Mouse (Mus musculus): Measurements from ENCODE around the gene March6. TPM values are rescaled to one million over a fixed set of nuclear protein-coding genes. Genes with fewer than 3 reads are reported as not detected.

March6 gene
- total RNA-seq, 2 experiments from 2014 or later = 186 to 194 TPM

GRCm38 (mm10) chr15:31529103-31529502 lies 1.8 kb downstream of the March6 start:
- peak overlapping the region; percentile 74 for H3K4me3 ChIP-seq
- TF ChIP-seq CTCF (conservative IDR thresholded peaks at IDR 0.05) = no peak
- no peak for DNase-seq (ENCODE audit: low spot score in 2 of 2)
- no peak overlapping the region; the same call in 1 of the 2 replicates for H3K27ac ChIP-seq

GRCm38 (mm10) chr15:31528477-31528876 lies 2.4 kb downstream of the March6 start:
- DNase-seq (ENCODE audit: low spot score in 2 of 2) = no peak
- no peak overlapping the region for H3K27ac ChIP-seq
- no peak for TF ChIP-seq CTCF (conservative IDR thresholded peaks at IDR 0.05)
- no peak overlapping the region for H3K4me3 ChIP-seq

- TF ChIP-seq CTCF (conservative IDR thresholded peaks at IDR 0.05) = no peak
- H3K27ac ChIP-seq = no peak overlapping the region
- no peak for DNase-seq (ENCODE audit: low spot score in 2 of 2)
- no peak overlapping the region for H3K4me3 ChIP-seq
Measured at GRCm38 (mm10) chr15:31526463-31526862, 4.4 kb downstream of the March6 start.

GRCm38 (mm10) chr15:31519000-31519399 lies 11.9 kb downstream of the March6 start:
- no peak for TF ChIP-seq CTCF (conservative IDR thresholded peaks at IDR 0.05)
- H3K4me3 ChIP-seq = no peak overlapping the region
- H3K27ac ChIP-seq = no peak overlapping the region
- no peak for DNase-seq (ENCODE audit: low spot score in 2 of 2)

- no peak overlapping the region for H3K27ac ChIP-seq
- H3K4me3 ChIP-seq = no peak overlapping the region
- DNase-seq (ENCODE audit: low spot score in 2 of 2) = no peak
- no peak for TF ChIP-seq CTCF (conservative IDR thresholded peaks at IDR 0.05)
Measured at GRCm38 (mm10) chr15:31518371-31518770, 12.5 kb downstream of the March6 start.

GRCm38 (mm10) chr15:31517186-31517585 lies 13.7 kb downstream of the March6 start:
- peak; percentile 60 for TF ChIP-seq CTCF (conservative IDR thresholded peaks at IDR 0.05)
- Histone ChIP-seq H3K27ac (no peak overlapping the region), H3K4me3 (no peak overlapping the region)
- no peak for DNase-seq (ENCODE audit: low spot score in 2 of 2)

- no peak for DNase-seq (ENCODE audit: low spot score in 2 of 2)
- H3K4me3 ChIP-seq = no peak overlapping the region
- no peak for TF ChIP-seq CTCF (conservative IDR thresholded peaks at IDR 0.05)
- no peak overlapping the region for H3K27ac ChIP-seq
Measured at GRCm38 (mm10) chr15:31511795-31512194, 19.1 kb downstream of the March6 start.

GRCm38 (mm10) chr15:31511406-31511771 lies 19.5 kb downstream of the March6 start:
- Histone ChIP-seq H3K27ac (no peak overlapping the region), H3K4me3 (no peak overlapping the region)
- no peak for DNase-seq (ENCODE audit: low spot score in 2 of 2)
- TF ChIP-seq CTCF (conservative IDR thresholded peaks at IDR 0.05) = no peak

- no peak overlapping the region for H3K4me3 ChIP-seq
- H3K27ac ChIP-seq = peak overlapping the region; percentile 12; the same call in 1 of the 2 replicates
- no peak for DNase-seq (ENCODE audit: low spot score in 2 of 2)
- TF ChIP-seq CTCF (conservative IDR thresholded peaks at IDR 0.05) = no peak
Measured at GRCm38 (mm10) chr15:31510477-31511405, 20.1 kb downstream of the March6 start.

- no peak for DNase-seq (ENCODE audit: low spot score in 2 of 2)
- TF ChIP-seq CTCF (conservative IDR thresholded peaks at IDR 0.05) = no peak
- Histone ChIP-seq H3K4me3 (no peak overlapping the region), H3K27ac (no peak overlapping the region)
Measured at GRCm38 (mm10) chr15:31505082-31505481, 25.8 kb downstream of the March6 start.

GRCm38 (mm10) chr15:31503447-31503846 lies 27.4 kb downstream of the March6 start:
- no peak for TF ChIP-seq CTCF (conservative IDR thresholded peaks at IDR 0.05)
- no peak overlapping the region for H3K4me3 ChIP-seq
- no peak overlapping the region for H3K27ac ChIP-seq
- no peak for DNase-seq (ENCODE audit: low spot score in 2 of 2)

- no peak for TF ChIP-seq CTCF (conservative IDR thresholded peaks at IDR 0.05)
- Histone ChIP-seq H3K27ac (no peak overlapping the region), H3K4me3 (no peak overlapping the region)
- DNase-seq (ENCODE audit: low spot score in 2 of 2) = no peak
Measured at GRCm38 (mm10) chr15:31502996-31503395, 27.9 kb downstream of the March6 start.

GRCm38 (mm10) chr15:31502313-31502712 lies 28.5 kb downstream of the March6 start:
- no peak for DNase-seq (ENCODE audit: low spot score in 2 of 2)
- no peak for TF ChIP-seq CTCF (conservative IDR thresholded peaks at IDR 0.05)

GRCm38 (mm10) chr15:31494803-31495202 lies 36.0 kb downstream of the March6 start:
- H3K27ac ChIP-seq = no peak overlapping the region
- TF ChIP-seq CTCF (conservative IDR thresholded peaks at IDR 0.05) = no peak
- DNase-seq (ENCODE audit: low spot score in 2 of 2) = no peak

More at GRCm38 (mm10) chr15:31502313-31502712, 28.5 kb downstream of the March6 start:
- H3K4me3 ChIP-seq = no peak overlapping the region
- no peak overlapping the region for H3K27ac ChIP-seq

More at GRCm38 (mm10) chr15:31494803-31495202, 36.0 kb downstream of the March6 start:
- no peak overlapping the region for H3K4me3 ChIP-seq

All from layer of hippocampus, adult 2 months (tissue).